Mouse (Mus musculus) limb, embryonic 12.5 days (tissue): Measurements from ENCODE around the gene Asb8. TPM values are rescaled to one million over a fixed set of nuclear protein-coding genes. Genes with fewer than 3 reads are reported as not detected.

Experiments used
- ATAC-seq: fragments of 200-750 bp; cut with Nextera tagmentation; 2 replicates; pipeline ENCODE4 v1.8.0; 2017; ENCODE audit warnings: low read depth, moderate TSS enrichment; ENCODE audit not compliant: insufficient number of reproducible peaks, insufficient read depth, low FRiP score, low TSS enrichment
- H3K27ac ChIP-seq: fragments of 300-500 bp; sonication (generic); 2 replicates; pipeline ENCODE4 v1.5.1; 2016; ENCODE audit warnings: mild to moderate bottlenecking, moderate library complexity
- H3K27me3 ChIP-seq: fragments of 300-500 bp; sonication (generic); 2 replicates; pipeline ENCODE4 v1.6.1; 2016; ENCODE audit warnings: mild to moderate bottlenecking, moderate library complexity
- H3K36me3 ChIP-seq: fragments of 300-500 bp; sonication (generic); 2 replicates; pipeline ENCODE4 v1.6.1; 2016; ENCODE audit warnings: mild to moderate bottlenecking, moderate library complexity
- H3K4me1 ChIP-seq: fragments of 300-500 bp; sonication (generic); replicated peaks from 2 replicates; pipeline ENCODE4 v1.6.1; 2016
- H3K4me2 ChIP-seq: fragments of 300-500 bp; sonication (generic); 2 replicates; pipeline ENCODE4 v1.6.1; 2016; ENCODE audit warnings: mild to moderate bottlenecking, moderate library complexity
- H3K4me3 ChIP-seq: fragments of 300-500 bp; sonication (generic); replicated peaks from 2 replicates; pipeline ENCODE4 v1.5.1; 2016; ENCODE audit warnings: mild to moderate bottlenecking
- H3K9ac ChIP-seq: fragments of 300-500 bp; sonication (generic); replicated peaks from 2 replicates; pipeline ENCODE4 v1.6.1; 2016; ENCODE audit warnings: mild to moderate bottlenecking, moderate library complexity
- H3K9me3 ChIP-seq: fragments of 300-500 bp; sonication (generic); 2 replicates; pipeline ENCODE4 v1.6.1; 2016; ENCODE audit warnings: mild to moderate bottlenecking, moderate library complexity
- WGBS: fragments of 180-500 bp; shearing (Covaris S2); methylation state at CpG from one replicate; pipeline ENCODE4 v1.1.7; 2016; 5-methylcytosine and 5-hydroxymethylcytosine counted together
- polyA plus RNA-seq: library from polyadenylated mRNA; unstranded; fragments of >200 nt; fragmentation: Nextera tagmentation; extraction: Ambion mirVana; gene quantifications from 2 replicates; pipeline ENCODE4 v1.2.1, GENCODE M21; 2016

The Asb8 gene
- polyA plus RNA-seq, 1 experiment from 2014 or later = 42.4 TPM

- no peak overlapping the region for H3K4me3 ChIP-seq
- no peaks in the 10 kb centered on the region for H3K4me1 ChIP-seq
- H3K4me2 ChIP-seq = no peak overlapping the region
- no peaks in the 10 kb centered on the region for H3K27me3 ChIP-seq
- peaks cover 75% of the 10 kb centered on the region for H3K36me3 ChIP-seq
- no peak overlapping the region for H3K9ac ChIP-seq
- ATAC-seq = no peak
- WGBS = 86% methylated on average over 10 of the region's 10 CpGs
- no peaks in the 10 kb centered on the region for H3K9me3 ChIP-seq
- H3K27ac ChIP-seq = no peak overlapping the region
Measured at GRCm38 (mm10) chr15:98114852-98115778, 50.3 kb downstream of the Asb8 start.

- Histone ChIP-seq H3K27ac (no peak overlapping the region), H3K4me2 (no peak overlapping the region), H3K9ac (no peak overlapping the region), H3K4me3 (no peak overlapping the region), H3K27me3 (no peaks in the 10 kb centered on the region), H3K36me3 (peaks cover 66% of the 10 kb centered on the region), H3K4me1 (peaks cover 3% of the 10 kb centered on the region), H3K9me3 (no peaks in the 10 kb centered on the region)
- no peak for ATAC-seq
- 82% methylated on average over 10 of the region's 10 CpGs for whole genome bisulfite sequencing
Measured at GRCm38 (mm10) chr15:98114098-98114851, 51.1 kb downstream of the Asb8 start.

GRCm38 (mm10) chr15:98111791-98112190 is 53.6 kb downstream of the Asb8 start:
- Histone ChIP-seq H3K4me3 (no peak overlapping the region), H3K4me2 (no peak overlapping the region), H3K27ac (no peak overlapping the region), H3K36me3 (peaks cover 44% of the 10 kb centered on the region), H3K27me3 (no peaks in the 10 kb centered on the region), H3K4me1 (peaks cover 14% of the 10 kb centered on the region), H3K9ac (no peak overlapping the region), H3K9me3 (no peaks in the 10 kb centered on the region)
- 82% methylated on average over 5 of the region's 5 CpGs for WGBS
- no peak for ATAC-seq

GRCm38 (mm10) chr15:98108297-98109152 is 56.9 kb downstream of the Asb8 start:
- 3% methylated on average over 37 of the region's 37 CpGs for WGBS
- peaks cover 14% of the 10 kb centered on the region for H3K4me1 ChIP-seq

GRCm38 (mm10) chr15:98107703-98108296 is 57.6 kb downstream of the Asb8 start:
- ATAC-seq = no peak
- H3K27me3 ChIP-seq = 0 out of 2 replicates have a peak, but pooled peaks cover 5% of the 10 kb centered on the region
- H3K4me2 ChIP-seq = peak overlapping the region; percentile 64
- peak overlapping the region; percentile 79; the same call in 1 of the 2 replicates for H3K27ac ChIP-seq
- peaks cover 14% of the 10 kb centered on the region for H3K4me1 ChIP-seq
- 49% methylated on average over 11 of the region's 11 CpGs for WGBS
- no peaks in the 10 kb centered on the region for H3K9me3 ChIP-seq
- peak overlapping the region; percentile 68 for H3K4me3 ChIP-seq
- peak overlapping the region; percentile 80 for H3K9ac ChIP-seq
- peaks cover 12% of the 10 kb centered on the region for H3K36me3 ChIP-seq

More at GRCm38 (mm10) chr15:98108297-98109152, 56.9 kb downstream of the Asb8 start:
- ATAC-seq = peak; percentile 96
- Histone ChIP-seq H3K9ac (peak overlapping the region; percentile 80), H3K4me3 (peak overlapping the region; percentile 68), H3K27ac (peak overlapping the region; percentile 79), H3K9me3 (no peaks in the 10 kb centered on the region), H3K4me2 (peak overlapping the region; percentile 64), H3K36me3 (peaks cover 19% of the 10 kb centered on the region), H3K27me3 (0 out of 2 replicates have a peak, but pooled peaks cover 5% of the 10 kb centered on the region)

- Histone ChIP-seq H3K27ac (no peak overlapping the region), H3K27me3 (0 out of 2 replicates have a peak, but pooled peaks cover 5% of the 10 kb centered on the region), H3K36me3 (peaks cover 6% of the 10 kb centered on the region), H3K4me1 (peaks cover 14% of the 10 kb centered on the region), H3K4me3 (no peak overlapping the region), H3K9ac (no peak overlapping the region), H3K9me3 (no peaks in the 10 kb centered on the region), H3K4me2 (no peak overlapping the region)
- ATAC-seq = no peak
- WGBS = 88% methylated on average over 6 of the region's 6 CpGs
Measured at GRCm38 (mm10) chr15:98107230-98107629, 58.2 kb downstream of the Asb8 start.

GRCm38 (mm10) chr15:98106506-98106905 is 58.9 kb downstream of the Asb8 start:
- Histone ChIP-seq H3K27ac (no peak overlapping the region), H3K9ac (no peak overlapping the region), H3K4me3 (no peak overlapping the region), H3K4me2 (no peak overlapping the region), H3K27me3 (0 out of 2 replicates have a peak, but pooled peaks cover 5% of the 10 kb centered on the region), H3K36me3 (no peaks in the 10 kb centered on the region; the same call in 1 of the 2 replicates), H3K4me1 (peaks cover 14% of the 10 kb centered on the region), H3K9me3 (no peaks in the 10 kb centered on the region)
- no peak for ATAC-seq
- 81% methylated on average over 6 of the region's 6 CpGs for WGBS

- H3K36me3 ChIP-seq = no peaks in the 10 kb centered on the region
- 86% methylated on average over 6 of the region's 6 CpGs for WGBS
- no peak for ATAC-seq
- H3K9ac ChIP-seq = no peak overlapping the region
- no peaks in the 10 kb centered on the region for H3K9me3 ChIP-seq
- H3K27me3 ChIP-seq = 0 out of 2 replicates have a peak, but pooled peaks cover 5% of the 10 kb centered on the region
- peaks cover 1% of the 10 kb centered on the region; the same call in 1 of the 2 replicates for H3K4me1 ChIP-seq
- no peak overlapping the region for H3K4me3 ChIP-seq
- no peak overlapping the region for H3K27ac ChIP-seq
- no peak overlapping the region for H3K4me2 ChIP-seq
Measured at GRCm38 (mm10) chr15:98102401-98102800, 63.0 kb downstream of the Asb8 start.

- no peaks in the 10 kb centered on the region for H3K9me3 ChIP-seq
- WGBS = 91% methylated on average over 9 of the region's 9 CpGs
- H3K4me2 ChIP-seq = no peak overlapping the region
- no peak overlapping the region for H3K27ac ChIP-seq
- no peak overlapping the region for H3K9ac ChIP-seq
- H3K4me1 ChIP-seq = peaks cover 3% of the 10 kb centered on the region; the same call in 1 of the 2 replicates
- ATAC-seq = no peak
- H3K36me3 ChIP-seq = no peaks in the 10 kb centered on the region
- no peak overlapping the region for H3K4me3 ChIP-seq
- H3K27me3 ChIP-seq = no peaks in the 10 kb centered on the region
Measured at GRCm38 (mm10) chr15:98098519-98098918, 66.9 kb downstream of the Asb8 start.

GRCm38 (mm10) chr15:98096957-98097356 is 68.5 kb downstream of the Asb8 start:
- Histone ChIP-seq H3K4me3 (no peak overlapping the region), H3K27ac (no peak overlapping the region)
- WGBS = 53% methylated on average over 3 of the region's 3 CpGs

More at GRCm38 (mm10) chr15:98096957-98097356, 68.5 kb downstream of the Asb8 start:
- no peak for ATAC-seq
- H3K9me3 ChIP-seq = no peaks in the 10 kb centered on the region
- no peak overlapping the region for H3K9ac ChIP-seq
- H3K36me3 ChIP-seq = no peaks in the 10 kb centered on the region
- no peaks in the 10 kb centered on the region for H3K27me3 ChIP-seq
- peaks cover 5% of the 10 kb centered on the region for H3K4me1 ChIP-seq
- H3K4me2 ChIP-seq = no peak overlapping the region
